Mouse (Mus musculus) 3134 (cell line): ENCODE data around the gene Casd1.
"Not testable (repeated sequence)": the region's sequence is repeated elsewhere in the genome, so short reads cannot be mapped to it uniquely, and the experiment has no call there.

ENCODE experiments used
- DNase-seq: peaks from one replicate; pipeline ENCODE4 v3.0.0-alpha.2; 2011; ENCODE audit warnings: low spot score; ENCODE audit not compliant: insufficient read length; ENCODE audit errors: extremely low read depth

Casd1 gene

GRCm38 (mm10) chr6:4611853-4612252, 11.2 kb downstream of the Casd1 start:
- DNase-seq: no peak

DNA sequence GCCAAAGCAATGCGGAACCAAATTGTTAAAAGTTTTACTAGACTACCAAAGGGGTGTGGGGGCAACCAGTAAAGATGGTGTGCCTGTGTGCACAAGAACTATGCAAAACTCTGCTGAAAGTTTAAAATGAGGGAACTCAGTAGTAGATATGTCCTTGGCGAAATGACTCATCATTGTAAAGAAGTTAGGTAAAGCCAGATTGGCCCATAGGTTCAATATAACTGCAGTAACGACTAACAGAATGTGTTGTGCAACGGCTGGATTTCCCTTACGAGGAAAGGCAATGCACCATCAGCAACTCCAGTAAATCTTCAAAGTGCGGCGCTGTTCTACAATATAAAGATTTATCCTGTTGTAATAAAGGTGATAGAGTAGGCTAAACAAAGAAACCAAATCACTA, 11.8 kb downstream of the Casd1 start:
- DNase-seq: no peak

DNA sequence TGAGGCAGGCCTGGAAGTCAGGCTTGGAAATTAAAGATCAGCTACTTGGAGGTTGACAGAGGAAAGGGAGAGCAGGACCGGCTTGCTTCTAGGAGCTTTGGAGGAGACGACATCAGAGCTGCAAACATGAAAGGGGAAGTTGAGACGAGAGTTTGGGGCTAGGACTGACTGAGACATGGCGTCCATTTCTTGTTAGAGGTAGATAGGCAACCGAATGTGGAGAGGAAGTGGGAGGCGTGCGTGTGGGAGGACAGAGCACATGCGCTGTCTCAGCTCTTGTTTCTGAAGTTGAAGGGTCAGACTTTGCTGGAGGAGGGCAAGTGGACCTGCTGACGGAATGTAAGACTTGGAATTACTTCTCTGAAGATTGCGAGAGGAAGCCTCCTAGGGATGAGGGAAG, 17.3 kb downstream of the Casd1 start:
- DNase-seq: no peak

- no peak for DNase-seq
Measured at GRCm38 (mm10) chr6:4631464-4631863, 30.8 kb downstream of the Casd1 start.

DNA sequence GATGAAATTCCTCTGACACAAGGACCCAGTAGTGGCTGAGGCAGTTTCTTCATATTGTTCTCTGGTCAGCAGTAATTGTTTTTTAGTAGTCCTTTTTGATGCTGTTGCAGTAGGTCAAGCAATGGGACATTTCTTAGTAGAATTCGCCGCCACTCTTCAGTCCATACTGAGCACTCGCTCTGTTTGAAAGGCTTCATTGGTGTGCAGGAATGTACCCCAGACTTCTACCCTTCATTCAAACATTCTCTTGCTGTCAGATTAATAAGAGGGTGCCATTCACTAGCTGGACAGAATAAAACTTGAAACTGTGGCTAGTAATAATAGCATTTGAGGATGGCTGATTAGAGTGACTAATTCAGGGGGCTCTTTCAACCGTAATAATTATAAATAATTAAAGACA, 32.5 kb downstream of the Casd1 start:
- DNase-seq: no peak

DNA sequence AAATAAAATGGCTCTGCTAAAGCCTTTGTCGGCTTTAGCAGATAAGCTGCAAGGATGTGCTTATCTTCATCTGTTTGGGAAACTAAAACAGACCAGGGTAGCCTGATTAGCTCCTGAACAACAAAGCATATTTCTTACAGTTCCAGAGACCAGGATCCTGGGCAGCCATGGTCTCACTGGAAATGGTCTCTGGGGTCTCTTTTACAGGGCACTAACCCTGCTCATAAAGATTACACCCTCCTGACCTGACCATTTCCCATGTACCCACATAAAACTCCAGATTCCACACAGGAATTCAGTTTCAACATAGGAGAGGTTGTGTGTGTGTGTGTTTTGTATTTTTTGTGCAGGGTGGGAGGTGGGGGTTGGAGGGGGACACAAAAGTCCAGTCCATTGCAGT, 34.2 kb downstream of the Casd1 start:
- no peak for DNase-seq

DNA sequence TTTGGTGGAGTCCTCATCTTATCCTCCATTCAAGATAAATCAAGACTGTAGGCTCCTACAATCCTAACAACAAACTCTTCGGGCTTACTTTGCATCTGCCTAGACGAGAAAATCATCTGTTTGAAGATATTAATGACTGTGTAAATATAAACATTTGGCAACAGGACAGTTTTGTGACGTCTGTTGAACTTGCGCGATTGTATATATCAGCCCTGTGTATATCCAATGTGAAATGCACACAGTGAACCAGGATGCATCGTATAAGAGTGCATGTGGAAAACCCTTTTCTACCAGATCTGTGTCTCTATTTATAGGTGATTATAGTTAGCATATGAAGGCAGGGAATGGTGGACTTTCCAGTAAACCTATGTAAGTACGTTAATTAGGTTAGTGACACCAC, 41.4 kb downstream of the Casd1 start:
- DNase-seq: no peak

DNA sequence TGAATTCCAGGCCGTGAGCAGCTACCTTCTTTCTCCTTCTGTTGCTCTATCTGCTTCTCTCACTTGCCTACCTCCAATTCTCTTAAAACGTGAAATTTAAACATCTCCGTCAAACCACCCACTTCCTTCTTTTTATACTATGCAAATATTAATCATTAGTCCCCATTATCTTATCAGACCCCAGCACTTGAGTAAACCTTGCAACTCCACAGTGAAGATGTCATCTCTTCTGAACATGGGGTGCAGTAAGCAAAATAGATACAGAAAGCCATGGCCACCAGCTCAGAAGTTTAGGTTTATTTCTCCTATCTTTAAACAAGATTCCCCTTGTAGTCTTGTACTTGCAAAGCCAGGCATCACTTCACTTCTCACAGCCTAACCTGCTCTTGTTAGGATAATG, 46.7 kb downstream of the Casd1 start:
- no peak for DNase-seq

- no peak for DNase-seq
Measured at GRCm38 (mm10) chr6:4652596-4653134, 52.0 kb downstream of the Casd1 start.

DNA sequence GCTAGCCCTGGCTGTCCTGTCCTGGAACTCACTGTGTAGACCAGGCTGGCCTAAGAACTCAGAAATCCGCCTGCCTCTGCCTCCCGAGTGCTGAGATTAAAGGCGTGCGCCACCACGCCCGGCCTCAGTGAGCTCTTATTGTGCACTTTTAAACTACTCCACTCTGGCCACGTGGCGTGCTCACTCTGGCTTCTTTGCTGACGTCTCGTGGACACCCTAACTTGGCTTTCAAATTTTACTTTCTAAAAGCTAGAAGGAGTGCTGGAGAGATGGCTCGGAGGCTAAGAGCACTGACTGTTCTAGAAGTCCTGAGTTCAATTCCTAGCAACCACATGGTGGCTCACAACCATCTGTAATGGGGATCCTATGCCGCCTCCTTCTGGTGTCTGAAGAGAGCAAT, 53.1 kb downstream of the Casd1 start:
- not testable (repeated sequence) for DNase-seq

DNA sequence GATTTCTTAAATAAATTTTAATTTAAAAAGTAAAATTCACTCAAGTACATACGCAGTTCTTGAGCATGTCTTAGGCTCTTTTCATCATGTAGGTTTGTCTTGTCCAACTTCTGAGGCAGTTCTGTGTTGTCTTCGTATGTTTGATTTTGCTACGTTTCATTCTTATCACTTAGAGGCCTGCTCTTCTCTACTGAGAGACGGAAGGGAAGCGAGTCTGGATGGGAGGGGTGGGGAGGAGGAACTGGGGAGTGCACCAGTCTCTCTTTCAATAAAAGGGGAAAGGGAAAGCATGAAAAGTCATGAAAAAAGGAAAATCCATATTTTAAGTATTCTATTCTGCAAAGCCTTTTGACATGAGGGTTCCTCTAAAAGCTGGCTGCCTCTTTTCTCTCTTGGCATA, 54.8 kb downstream of the Casd1 start:
- DNase-seq: no peak

DNA sequence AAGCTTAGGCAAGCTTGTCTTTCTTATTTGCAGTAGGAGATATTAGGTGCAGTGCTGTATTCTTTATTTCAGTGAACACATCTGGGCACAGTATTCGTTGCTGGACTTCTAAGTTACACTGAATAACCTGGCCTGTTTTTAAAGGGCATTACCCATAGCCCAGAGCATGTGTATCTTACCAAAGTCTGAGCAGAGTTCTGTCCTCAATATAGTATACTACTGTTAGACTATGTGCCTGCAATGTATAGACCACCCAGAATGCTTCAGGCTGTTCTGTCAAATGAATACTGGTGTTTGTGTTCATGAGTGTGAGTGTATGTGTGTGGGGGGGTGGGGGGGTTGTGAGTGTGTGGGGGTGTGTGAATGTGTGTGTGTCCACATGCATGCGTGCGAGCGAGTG, 55.3 kb downstream of the Casd1 start:
- DNase-seq: no peak

- no peak for DNase-seq
Measured at GRCm38 (mm10) chr6:4658861-4659260, 58.2 kb downstream of the Casd1 start.

DNA sequence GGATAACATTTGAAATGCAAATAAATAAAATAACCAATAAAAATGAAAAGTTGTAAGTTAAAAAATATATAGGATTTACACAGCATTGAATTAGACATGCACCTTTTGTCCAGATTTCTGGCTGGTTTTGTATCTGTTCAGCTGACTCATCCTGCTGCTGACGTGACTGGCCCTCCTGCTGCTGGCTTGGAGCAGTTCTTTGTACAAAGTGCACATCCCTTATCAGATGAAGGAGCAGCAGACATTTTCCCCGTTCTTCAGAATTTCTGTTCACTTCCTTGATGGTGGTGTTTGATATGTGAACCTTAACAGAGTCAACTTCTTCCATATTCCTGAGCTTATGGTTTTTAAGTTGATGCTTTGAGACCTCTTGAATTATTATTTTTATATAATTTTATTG, 62.9 kb downstream of the Casd1 start:
- no peak for DNase-seq

DNA sequence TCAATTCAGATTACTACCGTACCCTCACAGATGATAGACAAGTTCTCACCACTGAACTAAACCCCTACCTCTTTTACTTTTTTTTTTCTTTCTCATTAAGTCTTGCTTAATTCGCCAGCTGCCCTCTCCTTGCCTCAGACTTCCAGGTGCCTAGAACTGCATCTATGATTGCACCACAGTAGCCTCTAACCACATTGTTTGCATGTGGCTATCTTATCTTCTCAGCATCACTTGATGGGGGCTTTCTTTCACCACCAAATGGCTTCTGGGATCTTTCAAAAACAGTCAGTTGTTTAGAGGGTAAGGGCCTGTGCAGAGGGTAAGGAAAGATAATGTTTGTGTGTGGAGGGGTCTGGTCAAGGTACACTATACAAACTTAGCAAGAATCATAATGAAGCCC, 63.7 kb downstream of the Casd1 start:
- DNase-seq: no peak

DNA sequence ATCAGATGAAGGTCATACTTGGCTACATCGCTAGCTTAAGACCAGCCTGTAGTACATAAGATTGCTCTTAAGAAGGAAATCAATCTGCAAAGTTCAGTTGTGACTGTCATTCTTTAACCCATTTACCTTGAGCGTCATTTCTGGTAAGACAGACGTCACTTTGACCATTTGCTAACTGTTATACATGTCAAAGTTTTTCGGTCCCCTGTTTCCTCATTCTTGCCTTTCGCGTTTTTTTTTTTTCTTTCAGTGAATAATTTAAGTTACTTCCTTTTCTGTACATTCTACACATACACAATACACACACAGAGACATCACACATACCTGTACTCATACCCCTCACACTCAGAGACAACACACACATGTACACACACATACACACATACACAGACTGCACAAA, 64.5 kb downstream of the Casd1 start:
- no peak for DNase-seq

GRCm38 (mm10) chr6:4677356-4677761, 76.7 kb downstream of the Casd1 start:
- no peak for DNase-seq

DNA sequence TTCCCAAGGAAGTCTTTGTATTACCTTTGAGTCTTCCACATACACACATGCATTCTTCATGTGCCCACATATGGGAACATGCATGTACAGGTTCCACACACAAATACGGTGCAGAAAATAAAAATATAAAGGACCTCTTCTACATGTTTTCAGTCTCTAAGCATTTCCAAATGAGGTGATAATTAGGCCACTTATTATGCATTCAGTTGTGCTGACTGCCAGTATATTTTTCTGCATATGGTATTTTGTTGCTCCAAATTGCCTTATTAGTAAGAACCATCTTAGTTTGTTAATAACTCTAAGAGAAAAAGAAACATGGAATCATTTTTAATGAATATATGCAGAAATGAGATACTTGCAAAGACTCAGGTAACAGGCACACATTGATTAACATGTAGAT, 79.3 kb downstream of the Casd1 start:
- no peak for DNase-seq

- DNase-seq: no peak
Measured at GRCm38 (mm10) chr6:4680576-4680975, 79.9 kb downstream of the Casd1 start.

DNA sequence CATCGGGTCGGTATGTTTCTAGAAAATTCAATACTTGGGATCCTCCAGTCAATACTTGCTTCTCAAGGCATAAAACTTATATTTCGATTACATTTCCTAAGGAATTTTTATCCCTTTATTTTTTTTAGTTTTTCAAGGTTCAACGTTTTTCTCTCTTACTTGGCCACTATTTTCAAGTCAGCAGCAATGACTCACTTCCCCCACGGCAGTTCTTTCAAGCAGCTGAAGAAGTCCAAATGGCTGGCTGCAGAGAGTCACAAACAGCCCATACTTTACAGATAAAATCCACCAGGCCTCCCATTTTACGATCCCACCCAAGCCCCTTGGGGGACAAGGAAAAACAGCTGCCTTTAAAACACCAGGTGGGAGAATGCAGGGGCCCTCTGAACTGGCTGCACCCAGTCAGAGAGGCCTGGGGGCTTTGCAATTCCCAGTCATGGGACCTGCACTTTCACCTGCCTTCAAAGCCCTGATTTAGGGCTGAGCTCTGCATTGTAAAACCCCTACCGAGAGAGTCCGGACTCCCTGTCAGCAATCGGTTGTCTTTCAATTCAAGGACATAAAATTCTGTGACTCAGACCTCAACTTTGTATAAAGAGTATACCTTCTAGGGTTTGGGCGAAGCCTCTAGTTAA, 84.2 kb downstream of the Casd1 start:
- DNase-seq: no peak

DNA sequence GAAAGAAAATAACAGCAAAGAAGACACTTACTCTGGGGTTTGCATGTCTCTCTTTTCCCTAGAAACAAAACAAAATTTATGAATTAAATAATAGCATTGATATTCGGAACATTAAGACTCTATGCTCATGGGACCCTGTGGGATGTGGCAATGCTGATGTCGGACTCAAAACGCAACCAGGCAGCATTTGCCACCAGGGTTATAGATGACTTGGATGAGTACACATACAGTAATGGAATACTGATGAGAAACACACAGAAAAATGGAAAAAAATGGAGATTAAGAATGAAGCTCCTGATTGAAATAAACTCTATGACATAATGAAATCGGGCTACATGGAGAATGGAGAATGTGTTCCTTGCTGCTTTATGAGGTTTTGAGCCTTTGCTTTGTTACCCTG, 89.8 kb downstream of the Casd1 start:
- no peak for DNase-seq
